Mouse (Mus musculus) cortical plate, adult 2 months (tissue): Measurements from ENCODE around the gene Dio2.

Experiments used
- CTCF ChIP-seq: fragments of 200-500 bp; IDR thresholded peaks from 2 replicates; pipeline ENCODE4 v1.5.1; 2011; ENCODE audit warnings: mild to moderate bottlenecking, control low read depth, low read length; ENCODE audit not compliant: insufficient read depth; ENCODE audit errors: extremely low read depth
- POLR2A ChIP-seq: fragments of 200-500 bp; IDR thresholded peaks from 2 replicates; pipeline ENCODE4 v1.6.1; 2011; ENCODE audit warnings: mild to moderate bottlenecking, low read length, control low read depth; ENCODE audit not compliant: insufficient read depth; ENCODE audit errors: extremely low read depth

DNA sequence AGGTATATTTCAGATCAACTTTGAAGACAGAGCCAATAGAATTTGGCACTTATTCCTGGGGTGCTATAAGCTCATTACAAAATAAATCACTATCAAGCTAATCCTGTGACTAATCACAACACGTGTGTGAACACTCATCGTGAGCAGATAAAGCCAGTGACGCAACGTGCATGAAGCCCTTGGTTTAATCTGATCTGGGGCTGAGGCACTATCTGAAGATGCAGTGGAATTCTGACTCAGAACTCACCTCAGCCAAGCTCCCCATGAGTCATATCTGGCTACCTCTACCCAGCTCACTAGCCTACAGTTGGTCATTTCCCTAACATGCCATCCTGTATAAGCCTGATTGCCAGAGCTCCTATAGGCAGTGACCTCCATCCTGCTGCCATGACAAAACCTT lies 43.2 kb upstream of the Dio2 start:
- no peak for TF ChIP-seq CTCF
- no peak for TF ChIP-seq POLR2A
